Mouse (Mus musculus): Measurements from ENCODE around the gene Sntb2. TPM values are rescaled to one million over a fixed set of nuclear protein-coding genes. Genes with fewer than 3 reads are reported as not detected.
"Not testable (repeated sequence)": the region's sequence is repeated elsewhere in the genome, so short reads cannot be mapped to it uniquely, and the experiment has no call there.

Sntb2 gene
- polyA plus RNA-seq, 1 experiment from 2014 or later = 4.8 TPM

DNA sequence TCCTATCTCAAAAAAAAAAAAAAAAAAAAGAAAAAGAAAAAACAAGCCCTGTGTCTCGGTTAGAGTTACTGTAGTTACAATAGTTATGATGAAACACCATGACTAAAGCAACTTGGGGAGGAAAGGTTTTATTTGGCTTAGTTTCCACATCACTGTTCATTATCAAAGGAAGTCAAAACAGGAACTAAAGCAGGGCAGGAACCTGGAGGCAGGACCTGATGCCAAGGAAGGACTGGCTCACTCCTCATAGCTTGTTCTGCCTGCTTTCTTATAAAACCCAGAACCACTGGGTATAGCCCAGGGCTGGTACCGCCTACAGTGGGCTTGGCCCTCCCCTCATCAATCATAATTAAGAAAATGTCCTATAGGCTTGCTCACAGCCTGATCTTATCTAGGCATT, 24.1 kb downstream of the Sntb2 start:
- no peak overlapping the region for H3K4me2 ChIP-seq (ENCODE audit: low read length)

GRCm38 (mm10) chr8:106962322-106962721, 26.8 kb downstream of the Sntb2 start:
- WGBS = 82% methylated on average over 3 of the region's 3 CpGs
- no peaks in the 10 kb centered on the region for H3K36me3 ChIP-seq (ENCODE audit: control insufficient read depth, insufficient read depth)
- H3K9me3 ChIP-seq (ENCODE audit: control insufficient read depth, low read length) = no peaks in the 10 kb centered on the region
- no peak overlapping the region for H3K4me3 ChIP-seq (replicated peaks; ENCODE audit: low read length)
- H3K27ac ChIP-seq (ENCODE audit: low read length) = no peak overlapping the region
- ATAC-seq = no peak
- no peaks in the 10 kb centered on the region for H3K27me3 ChIP-seq (replicated peaks; ENCODE audit: control insufficient read depth, insufficient read depth, low read length)
- H3K4me2 ChIP-seq (ENCODE audit: low read length) = no peak overlapping the region
- no peak overlapping the region for H3K9ac ChIP-seq (replicated peaks; ENCODE audit: low read depth, low read length)
- H3K4me1 ChIP-seq (replicated peaks; ENCODE audit: control insufficient read depth, insufficient read depth, low read length) = no peaks in the 10 kb centered on the region

More for the DNA sequence above, 24.1 kb downstream of the Sntb2 start:
- Histone ChIP-seq H3K36me3 (ENCODE audit: control insufficient read depth, insufficient read depth) (no peaks in the 10 kb centered on the region), H3K9me3 (ENCODE audit: control insufficient read depth, low read length) (no peaks in the 10 kb centered on the region), H3K27me3 (replicated peaks; ENCODE audit: control insufficient read depth, insufficient read depth, low read length) (no peaks in the 10 kb centered on the region), H3K27ac (ENCODE audit: low read length) (no peak overlapping the region), H3K4me1 (replicated peaks; ENCODE audit: control insufficient read depth, insufficient read depth, low read length) (no peaks in the 10 kb centered on the region), H3K9ac (replicated peaks; ENCODE audit: low read depth, low read length) (no peak overlapping the region), H3K4me3 (replicated peaks; ENCODE audit: low read length) (no peak overlapping the region)
- 91% methylated on average over 2 of the region's 2 CpGs for WGBS
- ATAC-seq = no peak

DNA sequence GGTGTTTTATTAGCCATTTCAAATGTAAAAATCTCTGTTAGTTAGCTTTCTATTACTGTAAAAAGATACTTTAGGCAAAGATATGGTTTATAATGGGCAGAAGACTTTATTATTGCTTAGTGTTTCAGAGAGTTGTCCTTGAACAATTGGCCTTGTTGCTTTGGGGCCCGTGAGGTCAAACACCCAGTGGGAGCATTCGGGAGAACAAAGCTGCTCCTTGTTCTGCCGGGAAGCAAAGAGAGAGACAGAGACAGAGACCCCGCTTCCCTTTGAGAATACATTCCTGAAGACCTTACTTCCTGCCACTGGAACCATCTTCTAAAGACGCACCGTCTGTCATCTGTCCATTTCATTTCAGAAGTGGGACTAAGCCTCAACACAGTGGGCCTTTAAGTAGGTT, 27.8 kb downstream of the Sntb2 start:
- Histone ChIP-seq H3K27me3 (replicated peaks; ENCODE audit: control insufficient read depth, insufficient read depth, low read length) (no peaks in the 10 kb centered on the region), H3K9ac (replicated peaks; ENCODE audit: low read depth, low read length) (no peak overlapping the region), H3K27ac (ENCODE audit: low read length) (no peak overlapping the region), H3K9me3 (ENCODE audit: control insufficient read depth, low read length) (no peaks in the 10 kb centered on the region), H3K4me3 (replicated peaks; ENCODE audit: low read length) (no peak overlapping the region), H3K4me2 (ENCODE audit: low read length) (no peak overlapping the region), H3K4me1 (replicated peaks; ENCODE audit: control insufficient read depth, insufficient read depth, low read length) (no peaks in the 10 kb centered on the region), H3K36me3 (ENCODE audit: control insufficient read depth, insufficient read depth) (no peaks in the 10 kb centered on the region)
- 43% methylated on average over 6 of the region's 6 CpGs for WGBS
- no peak for ATAC-seq

GRCm38 (mm10) chr8:106964573-106964972, 29.0 kb downstream of the Sntb2 start:
- no peak overlapping the region for H3K4me2 ChIP-seq (ENCODE audit: low read length)
- 72% methylated on average over 4 of the region's 4 CpGs for WGBS

DNA sequence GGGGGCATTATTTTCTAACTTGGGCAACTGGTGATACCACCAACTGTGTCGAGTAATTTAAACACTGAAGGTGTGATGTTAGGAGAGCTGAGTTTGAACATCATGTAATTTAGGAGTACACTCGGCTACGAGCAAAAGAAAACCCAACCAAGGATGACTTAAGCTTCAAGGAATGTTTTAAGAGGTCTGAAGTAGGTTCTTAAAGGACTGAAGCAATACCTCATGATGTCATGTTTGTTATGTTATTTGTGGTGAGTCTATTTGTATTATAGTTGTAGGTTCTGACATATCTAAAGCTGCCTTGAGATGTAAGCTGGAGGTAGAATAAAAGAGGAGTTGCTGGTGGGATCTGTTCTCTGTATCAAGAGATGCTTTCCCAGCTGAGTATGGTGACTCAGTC, 34.4 kb downstream of the Sntb2 start:
- H3K4me3 ChIP-seq (replicated peaks; ENCODE audit: low read length) = no peak overlapping the region
- H3K36me3 ChIP-seq (ENCODE audit: control insufficient read depth, insufficient read depth) = no peaks in the 10 kb centered on the region
- H3K4me2 ChIP-seq (ENCODE audit: low read length) = no peak overlapping the region
- 75% methylated on average over 3 of the region's 3 CpGs for WGBS
- H3K27ac ChIP-seq (ENCODE audit: low read length) = no peak overlapping the region
- H3K9ac ChIP-seq (replicated peaks; ENCODE audit: low read depth, low read length) = no peak overlapping the region
- peaks cover 24% of the 10 kb centered on the region for H3K27me3 ChIP-seq (replicated peaks; ENCODE audit: control insufficient read depth, insufficient read depth, low read length)
- H3K4me1 ChIP-seq (replicated peaks; ENCODE audit: control insufficient read depth, insufficient read depth, low read length) = no peaks in the 10 kb centered on the region
- no peak for ATAC-seq
- no peaks in the 10 kb centered on the region for H3K9me3 ChIP-seq (ENCODE audit: control insufficient read depth, low read length)

More at GRCm38 (mm10) chr8:106964573-106964972, 29.0 kb downstream of the Sntb2 start:
- H3K9ac ChIP-seq (replicated peaks; ENCODE audit: low read depth, low read length) = no peak overlapping the region
- no peak for ATAC-seq
- no peak overlapping the region for H3K27ac ChIP-seq (ENCODE audit: low read length)
- H3K27me3 ChIP-seq (replicated peaks; ENCODE audit: control insufficient read depth, insufficient read depth, low read length) = peaks cover 3% of the 10 kb centered on the region; the same call in 1 of the 2 replicates
- no peaks in the 10 kb centered on the region for H3K9me3 ChIP-seq (ENCODE audit: control insufficient read depth, low read length)
- no peaks in the 10 kb centered on the region for H3K4me1 ChIP-seq (replicated peaks; ENCODE audit: control insufficient read depth, insufficient read depth, low read length)
- no peaks in the 10 kb centered on the region for H3K36me3 ChIP-seq (ENCODE audit: control insufficient read depth, insufficient read depth)
- H3K4me3 ChIP-seq (replicated peaks; ENCODE audit: low read length) = no peak overlapping the region

GRCm38 (mm10) chr8:106971916-106972315, 36.4 kb downstream of the Sntb2 start:
- H3K9me3 ChIP-seq (ENCODE audit: control insufficient read depth, low read length) = no peaks in the 10 kb centered on the region
- ATAC-seq = no peak
- no peak overlapping the region for H3K9ac ChIP-seq (replicated peaks; ENCODE audit: low read depth, low read length)
- H3K27ac ChIP-seq (ENCODE audit: low read length) = no peak overlapping the region
- H3K4me1 ChIP-seq (replicated peaks; ENCODE audit: control insufficient read depth, insufficient read depth, low read length) = no peaks in the 10 kb centered on the region
- WGBS = 70% methylated on average over 5 of the region's 5 CpGs
- peaks cover 39% of the 10 kb centered on the region for H3K27me3 ChIP-seq (replicated peaks; ENCODE audit: control insufficient read depth, insufficient read depth, low read length)
- H3K4me3 ChIP-seq (replicated peaks; ENCODE audit: low read length) = no peak overlapping the region
- no peaks in the 10 kb centered on the region for H3K36me3 ChIP-seq (ENCODE audit: control insufficient read depth, insufficient read depth)
- no peak overlapping the region for H3K4me2 ChIP-seq (ENCODE audit: low read length)

DNA sequence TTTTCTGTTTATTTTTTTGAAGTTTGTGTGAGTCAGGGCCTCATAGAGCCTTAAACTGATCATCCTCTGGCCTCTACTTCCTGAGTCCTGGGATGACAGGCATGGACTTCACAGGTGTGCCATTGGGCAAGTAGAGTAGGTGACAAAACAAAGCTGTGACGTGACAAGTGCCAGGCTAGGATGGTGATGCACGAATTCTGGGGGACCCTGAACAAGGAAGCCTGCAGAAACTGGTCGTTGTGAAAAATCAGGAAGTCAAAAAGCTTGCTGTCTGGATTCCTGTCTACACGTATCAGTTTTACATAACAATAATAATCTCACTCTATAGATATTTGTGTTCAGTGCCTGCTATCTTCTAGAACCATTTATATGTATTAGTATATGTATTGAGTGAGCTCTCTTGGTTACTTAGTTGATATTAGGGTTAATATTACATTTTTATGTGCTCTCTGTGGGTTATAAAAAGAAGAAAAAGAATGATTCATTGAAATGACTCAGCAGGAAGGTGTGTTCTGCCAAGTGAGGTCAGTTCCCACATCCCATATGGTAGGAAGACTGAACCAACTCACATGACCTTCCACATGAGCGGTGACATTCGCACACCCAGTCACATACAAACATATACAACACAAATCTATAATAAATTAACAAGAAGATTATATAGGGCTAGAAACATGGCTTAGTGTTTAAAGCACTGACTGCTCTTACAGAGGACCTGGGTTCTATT, 37.2 kb downstream of the Sntb2 start:
- no peaks in the 10 kb centered on the region for H3K9me3 ChIP-seq (ENCODE audit: control insufficient read depth, low read length)
- WGBS = 89% methylated on average over 6 of the region's 6 CpGs
- H3K27me3 ChIP-seq (replicated peaks; ENCODE audit: control insufficient read depth, insufficient read depth, low read length) = peaks cover 44% of the 10 kb centered on the region
- no peak overlapping the region for H3K27ac ChIP-seq (ENCODE audit: low read length)
- no peaks in the 10 kb centered on the region for H3K36me3 ChIP-seq (ENCODE audit: control insufficient read depth, insufficient read depth)
- no peak overlapping the region for H3K4me3 ChIP-seq (replicated peaks; ENCODE audit: low read length)
- H3K4me2 ChIP-seq (ENCODE audit: low read length) = no peak overlapping the region
- no peak for ATAC-seq
- H3K4me1 ChIP-seq (replicated peaks; ENCODE audit: control insufficient read depth, insufficient read depth, low read length) = no peaks in the 10 kb centered on the region
- no peak overlapping the region for H3K9ac ChIP-seq (replicated peaks; ENCODE audit: low read depth, low read length)

DNA sequence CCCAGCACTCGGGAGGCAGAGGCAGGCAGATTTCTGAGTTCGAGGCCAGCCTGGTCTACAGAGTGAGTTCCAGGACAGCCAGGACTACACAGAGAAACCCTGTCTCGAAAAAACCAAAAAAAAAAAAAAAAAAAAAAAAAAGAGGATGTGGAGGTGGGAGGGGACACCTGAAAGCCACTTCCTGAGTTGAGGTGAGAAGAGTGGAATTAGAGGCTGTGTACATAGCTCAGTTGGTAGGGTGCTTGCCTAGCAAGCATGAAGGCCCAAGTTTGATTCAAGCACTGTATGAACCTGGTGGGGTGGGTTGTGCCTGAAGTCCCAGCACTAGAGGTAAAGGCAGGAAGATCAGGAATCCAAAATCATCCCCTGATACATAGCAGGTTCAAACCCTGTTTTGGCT, 38.0 kb downstream of the Sntb2 start:
- not testable (repeated sequence) for H3K4me1 ChIP-seq (replicated peaks; ENCODE audit: control insufficient read depth, insufficient read depth, low read length); ATAC-seq; H3K4me2 ChIP-seq (ENCODE audit: low read length); H3K4me3 ChIP-seq (replicated peaks; ENCODE audit: low read length); H3K27ac ChIP-seq (ENCODE audit: low read length); H3K9me3 ChIP-seq (ENCODE audit: control insufficient read depth, low read length); H3K9ac ChIP-seq (replicated peaks; ENCODE audit: low read depth, low read length); H3K36me3 ChIP-seq (ENCODE audit: control insufficient read depth, insufficient read depth)
- WGBS = 94% methylated on average over 2 of the region's 3 CpGs
- H3K27me3 ChIP-seq (replicated peaks; ENCODE audit: control insufficient read depth, insufficient read depth, low read length) = peaks cover 46% of the 10 kb centered on the region

DNA sequence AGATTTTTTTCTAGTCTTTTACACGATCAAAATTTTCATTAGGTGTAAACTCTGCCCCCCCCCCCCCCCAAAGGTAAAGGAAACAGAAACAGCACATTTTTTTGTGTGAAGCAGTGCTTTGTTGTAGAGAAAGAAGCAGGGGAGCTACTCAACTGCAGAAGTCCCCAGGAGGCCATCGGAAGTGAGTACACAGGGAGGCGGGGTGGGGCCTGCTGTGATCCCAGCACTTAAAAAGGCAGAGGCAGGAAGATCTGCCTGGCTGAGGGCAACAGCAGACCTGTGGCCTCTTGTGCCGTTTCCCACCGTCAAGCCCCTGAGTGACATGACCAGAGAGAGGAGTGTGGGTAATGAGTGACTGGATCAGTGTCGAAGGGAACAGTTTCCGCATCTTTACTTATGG, 39.2 kb downstream of the Sntb2 start:
- Histone ChIP-seq H3K36me3 (ENCODE audit: control insufficient read depth, insufficient read depth) (no peaks in the 10 kb centered on the region), H3K4me1 (replicated peaks; ENCODE audit: control insufficient read depth, insufficient read depth, low read length) (peaks cover 11% of the 10 kb centered on the region), H3K4me2 (ENCODE audit: low read length) (no peak overlapping the region), H3K27me3 (replicated peaks; ENCODE audit: control insufficient read depth, insufficient read depth, low read length) (peaks cover 41% of the 10 kb centered on the region), H3K27ac (ENCODE audit: low read length) (no peak overlapping the region), H3K4me3 (replicated peaks; ENCODE audit: low read length) (no peak overlapping the region), H3K9ac (replicated peaks; ENCODE audit: low read depth, low read length) (no peak overlapping the region), H3K9me3 (ENCODE audit: control insufficient read depth, low read length) (no peaks in the 10 kb centered on the region)
- WGBS = 67% methylated on average over 7 of the region's 7 CpGs
- ATAC-seq = no peak

GRCm38 (mm10) chr8:106975764-106976163, 40.2 kb downstream of the Sntb2 start:
- 87% methylated on average over 2 of the region's 2 CpGs for WGBS
- no peak for ATAC-seq

More at GRCm38 (mm10) chr8:106975764-106976163, 40.2 kb downstream of the Sntb2 start:
- H3K4me1 ChIP-seq (replicated peaks; ENCODE audit: control insufficient read depth, insufficient read depth, low read length) = peaks cover 12% of the 10 kb centered on the region
- H3K4me3 ChIP-seq (replicated peaks; ENCODE audit: low read length) = no peak overlapping the region
- no peak overlapping the region for H3K27ac ChIP-seq (ENCODE audit: low read length)
- peaks cover 39% of the 10 kb centered on the region for H3K27me3 ChIP-seq (replicated peaks; ENCODE audit: control insufficient read depth, insufficient read depth, low read length)
- H3K9me3 ChIP-seq (ENCODE audit: control insufficient read depth, low read length) = no peaks in the 10 kb centered on the region
- no peaks in the 10 kb centered on the region for H3K36me3 ChIP-seq (ENCODE audit: control insufficient read depth, insufficient read depth)
- no peak overlapping the region for H3K9ac ChIP-seq (replicated peaks; ENCODE audit: low read depth, low read length)
- no peak overlapping the region for H3K4me2 ChIP-seq (ENCODE audit: low read length)
